Mouse (Mus musculus) right cerebral cortex, adult 18-20 months (tissue): Measurements from ENCODE around the gene H2-Q6.
"Not testable (repeated sequence)": the region's sequence is repeated elsewhere in the genome, so short reads cannot be mapped to it uniquely, and the experiment has no call there.

ENCODE experiments used
- DNase-seq: peaks from one replicate; pipeline ENCODE4 v3.0.0; 2022; ENCODE audit warnings: mixed read lengths

H2-Q6 gene

GRCm38 (mm10) chr17:35424624-35425416 lies at the start of gene H2-Q6:
H2-Q6 (plus strand) TSS chr17:35424850.
- not testable (repeated sequence) for DNase-seq

- DNase-seq, result peak; percentile 82
These were observed 45.3 kb upstream of the H2-Q6 start, which contains the start of gene H2-Q4 for GRCm38 (mm10) chr17:35379369-35379728. H2-Q4 (plus strand) TSS chr17:35379617.

- DNase-seq, result no peak
These were observed 44.8 kb upstream of the H2-Q6 start for GRCm38 (mm10) chr17:35379729-35380451.

GRCm38 (mm10) chr17:35389796-35390195 lies 34.9 kb upstream of the H2-Q6 start:
- not testable (repeated sequence) for DNase-seq

GRCm38 (mm10) chr17:35392671-35393070 lies 32.0 kb upstream of the H2-Q6 start:
- DNase-seq, result not testable (repeated sequence)

- DNase-seq, result not testable (repeated sequence)
These were observed 30.5 kb upstream of the H2-Q6 start for GRCm38 (mm10) chr17:35393864-35394800.

- not testable (repeated sequence) for DNase-seq
These were observed 27.7 kb upstream of the H2-Q6 start for GRCm38 (mm10) chr17:35396956-35397355.

- DNase-seq, result not testable (repeated sequence)
These were observed 11.6 kb upstream of the H2-Q6 start for GRCm38 (mm10) chr17:35413057-35413456.

- DNase-seq, result not testable (repeated sequence)
These were observed 9.1 kb upstream of the H2-Q6 start for GRCm38 (mm10) chr17:35415273-35416129.

GRCm38 (mm10) chr17:35418772-35419171 lies 5.9 kb upstream of the H2-Q6 start:
- DNase-seq, result no peak

GRCm38 (mm10) chr17:35419564-35419963 lies 5.1 kb upstream of the H2-Q6 start:
- not testable (repeated sequence) for DNase-seq

GRCm38 (mm10) chr17:35420206-35420810 lies 4.3 kb upstream of the H2-Q6 start:
- not testable (repeated sequence) for DNase-seq

- DNase-seq, result not testable (repeated sequence)
These were observed 3.3 kb upstream of the H2-Q6 start for GRCm38 (mm10) chr17:35421331-35421730.

GRCm38 (mm10) chr17:35422360-35422759 lies 2.3 kb upstream of the H2-Q6 start:
- not testable (repeated sequence) for DNase-seq

GRCm38 (mm10) chr17:35423131-35423810 lies 1.4 kb upstream of the H2-Q6 start:
- DNase-seq, result not testable (repeated sequence)

- DNase-seq, result not testable (repeated sequence)
These were observed 544 bp upstream of the H2-Q6 start for GRCm38 (mm10) chr17:35424106-35424505.

- DNase-seq, result not testable (repeated sequence)
These were observed 824 bp downstream of the H2-Q6 start for GRCm38 (mm10) chr17:35425474-35425873.

- not testable (repeated sequence) for DNase-seq
These were observed 4.2 kb downstream of the H2-Q6 start for GRCm38 (mm10) chr17:35428883-35429282.

GRCm38 (mm10) chr17:35430671-35431070 lies 6.0 kb downstream of the H2-Q6 start:
- not testable (repeated sequence) for DNase-seq

- DNase-seq, result not testable (repeated sequence)
These were observed 7.5 kb downstream of the H2-Q6 start for GRCm38 (mm10) chr17:35432167-35432566.
